Mouse (Mus musculus): ENCODE results near the gene Lef1.

Gene Lef1

DNA sequence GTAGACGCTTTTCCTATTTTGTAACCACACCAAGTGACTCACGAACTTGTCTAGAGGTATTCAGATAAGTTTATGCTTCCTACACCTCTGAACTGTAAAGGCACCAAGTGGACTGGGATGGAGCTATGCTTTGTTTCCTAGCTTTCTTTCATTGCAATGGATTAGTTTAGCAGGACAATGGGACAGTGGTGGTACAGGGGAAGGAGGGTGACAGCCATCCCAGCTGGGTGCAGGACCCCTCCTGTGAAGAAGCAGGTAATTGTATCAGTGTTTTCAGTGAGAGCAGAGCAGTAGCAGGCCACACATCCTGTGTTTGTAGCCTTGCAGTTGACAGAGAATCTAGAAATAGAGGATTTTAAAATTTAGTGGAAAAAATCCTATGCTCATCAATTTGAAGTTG is 34.0 kb downstream of the Lef1 start:
- no peak for DNase-seq

DNA sequence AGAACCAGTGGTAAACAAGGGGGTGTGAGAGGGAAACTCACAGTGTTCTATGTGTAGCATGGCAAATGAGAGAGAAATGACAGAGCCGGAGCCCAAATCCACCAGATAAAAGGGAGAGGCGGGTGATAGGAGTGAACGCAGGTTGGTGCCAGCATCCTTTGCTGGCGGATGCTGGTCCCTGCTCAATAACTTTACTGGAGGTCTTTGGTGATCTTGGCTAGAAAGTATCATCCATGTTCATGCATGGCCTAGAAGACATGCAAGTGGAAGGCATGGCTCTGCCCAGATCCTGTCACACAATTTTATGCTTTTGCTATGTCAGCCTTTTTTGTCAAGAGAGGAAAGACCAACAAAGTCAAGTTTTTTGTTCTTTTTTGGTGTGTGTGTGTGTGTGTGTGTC is 42.6 kb downstream of the Lef1 start:
- DNase-seq = no peak

DNA sequence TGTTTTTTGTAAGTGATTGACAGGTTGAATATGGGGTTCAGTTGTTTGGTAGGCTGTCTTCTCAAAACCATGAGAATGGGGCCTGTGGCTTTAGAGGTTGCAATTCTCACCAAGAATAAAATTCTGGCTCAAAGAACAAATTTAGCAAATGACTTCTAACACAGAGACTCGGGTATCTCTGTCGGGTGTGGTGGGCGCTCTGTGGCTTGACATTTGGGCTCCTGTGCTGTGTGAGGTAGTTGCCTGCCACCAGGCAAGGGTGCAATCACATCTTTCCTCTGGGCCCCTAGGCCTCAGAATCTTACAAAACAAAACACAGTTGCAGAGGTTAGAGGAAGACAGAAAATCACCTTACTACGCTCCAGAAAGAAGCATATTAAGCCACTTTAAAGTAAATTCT is 43.6 kb downstream of the Lef1 start:
- DNase-seq = no peak

DNA sequence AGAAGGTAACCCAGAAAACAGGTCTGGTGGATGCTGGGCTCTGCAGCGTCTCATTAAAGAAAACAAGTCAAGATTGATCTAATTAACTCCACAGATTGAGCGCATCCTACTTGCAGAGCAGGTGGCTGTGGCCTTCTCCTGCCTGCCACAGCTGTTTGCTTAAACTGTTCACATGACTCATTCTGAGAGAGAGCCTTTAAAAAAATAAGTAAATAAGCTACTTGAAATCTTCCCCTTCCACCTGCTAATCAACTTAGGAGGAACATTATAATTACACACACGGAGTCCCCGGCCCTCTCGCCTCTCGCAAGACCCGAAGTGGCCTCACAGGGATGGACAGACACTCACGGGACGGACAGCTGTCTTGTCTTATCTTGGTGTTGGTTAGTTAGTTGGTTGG is 44.3 kb downstream of the Lef1 start:
- no peak for DNase-seq

DNA sequence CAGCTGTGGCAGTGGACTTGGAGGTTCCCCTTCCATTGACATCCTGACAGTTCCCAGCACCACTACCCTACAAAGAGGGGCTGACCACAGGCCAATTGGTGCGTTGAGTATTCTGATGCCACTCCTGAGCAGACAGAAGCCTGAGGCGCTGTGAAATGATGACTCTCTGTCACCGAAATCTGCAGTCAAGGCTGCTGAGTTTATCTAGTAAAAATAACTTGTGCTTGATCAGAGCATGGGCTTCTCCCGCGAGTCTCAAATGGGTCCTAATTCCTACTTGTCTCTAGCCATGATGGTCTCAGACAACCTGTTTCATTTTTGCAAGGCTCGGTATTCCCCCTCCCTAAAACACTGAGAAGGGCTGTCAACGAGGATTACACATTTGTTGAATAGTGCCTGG is 44.8 kb downstream of the Lef1 start:
- DNase-seq = no peak

DNA sequence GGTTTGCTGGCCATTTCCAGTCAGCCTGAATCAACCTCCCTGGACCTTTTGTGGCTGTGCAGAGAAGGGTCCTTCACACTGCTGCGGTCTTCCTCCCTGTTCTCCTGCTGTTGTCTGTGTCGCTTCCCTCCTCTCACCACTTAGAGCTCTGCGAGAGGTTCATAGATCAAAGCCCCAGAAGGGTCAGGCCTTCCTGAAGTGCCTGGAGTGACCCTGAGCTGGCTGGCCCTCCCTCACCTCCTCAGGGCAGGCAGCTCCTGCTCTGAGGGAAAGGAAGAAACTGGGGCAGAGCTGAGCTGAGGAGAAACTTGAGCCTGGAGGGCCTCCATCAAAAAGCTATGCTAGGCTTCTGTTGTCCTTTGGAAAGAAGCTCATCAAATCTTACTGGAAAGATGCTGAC is 45.4 kb downstream of the Lef1 start:
- DNase-seq = no peak

DNA sequence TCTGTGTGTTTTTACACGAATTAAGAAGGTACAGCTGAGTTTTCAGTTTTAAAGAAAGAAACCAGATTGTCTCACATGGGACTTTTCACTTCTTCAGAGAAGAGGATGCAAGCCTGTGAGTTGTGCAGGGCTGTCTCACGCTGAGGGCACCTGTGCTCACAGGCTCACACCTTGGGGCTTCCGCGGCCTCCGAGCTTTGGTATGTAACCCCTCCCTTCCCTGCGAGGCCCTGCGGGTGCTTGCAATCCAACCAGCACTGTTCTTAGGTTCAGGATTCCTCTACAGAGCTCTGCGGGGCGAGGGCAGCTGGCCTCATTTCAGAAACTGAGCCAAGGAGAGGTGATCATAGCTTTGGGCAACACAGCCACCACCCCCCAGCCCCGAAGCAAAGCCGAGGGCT is 46.1 kb downstream of the Lef1 start:
- DNase-seq = no peak

DNA sequence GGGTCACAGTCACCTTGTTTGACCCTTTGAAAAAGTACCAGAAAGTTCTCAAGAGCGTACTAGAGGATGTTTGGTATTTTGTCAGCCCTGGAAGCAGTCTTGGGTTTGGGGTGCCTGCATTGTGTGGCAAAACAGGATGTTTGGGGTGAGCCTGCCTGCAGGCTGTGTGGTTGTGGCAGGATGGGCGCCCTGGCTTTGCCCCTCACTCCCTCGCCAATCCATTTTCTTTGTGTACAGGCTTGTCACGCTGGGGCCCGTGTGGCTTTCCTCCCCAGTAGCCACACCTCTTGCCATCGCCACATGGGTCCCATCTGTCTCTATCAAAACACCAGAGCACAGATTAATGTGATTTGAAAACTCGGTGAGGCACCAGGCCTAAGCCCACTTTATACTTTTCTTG is 47.2 kb downstream of the Lef1 start:
- no peak for DNase-seq

DNA sequence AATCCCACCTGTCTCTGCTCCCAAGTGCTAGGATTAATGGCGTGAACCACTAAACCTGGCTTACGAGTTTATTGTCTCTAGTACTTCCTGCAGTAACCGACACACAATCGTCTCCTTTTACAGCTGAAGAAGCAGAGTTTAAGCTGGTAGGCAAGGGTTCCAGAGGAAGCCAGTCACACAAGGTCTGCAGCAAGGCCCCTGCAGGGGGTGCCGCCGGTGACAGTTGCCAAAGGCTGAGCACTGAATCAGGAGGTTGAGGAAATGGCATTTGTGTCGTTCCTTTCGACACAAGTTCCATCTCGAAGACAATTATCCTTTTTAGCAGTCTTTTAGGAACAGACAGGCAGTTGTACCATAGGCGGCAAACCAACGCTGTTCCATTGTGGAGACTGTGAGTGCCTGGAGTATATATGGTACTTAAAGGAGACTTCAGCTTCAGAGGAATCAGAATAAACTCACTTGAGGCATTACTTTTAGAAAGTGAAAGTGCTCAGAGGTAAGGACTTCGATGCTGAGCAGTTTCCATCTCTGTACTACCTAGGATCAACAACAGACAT is 49.0 kb downstream of the Lef1 start:
- DNase-seq = no peak

DNA sequence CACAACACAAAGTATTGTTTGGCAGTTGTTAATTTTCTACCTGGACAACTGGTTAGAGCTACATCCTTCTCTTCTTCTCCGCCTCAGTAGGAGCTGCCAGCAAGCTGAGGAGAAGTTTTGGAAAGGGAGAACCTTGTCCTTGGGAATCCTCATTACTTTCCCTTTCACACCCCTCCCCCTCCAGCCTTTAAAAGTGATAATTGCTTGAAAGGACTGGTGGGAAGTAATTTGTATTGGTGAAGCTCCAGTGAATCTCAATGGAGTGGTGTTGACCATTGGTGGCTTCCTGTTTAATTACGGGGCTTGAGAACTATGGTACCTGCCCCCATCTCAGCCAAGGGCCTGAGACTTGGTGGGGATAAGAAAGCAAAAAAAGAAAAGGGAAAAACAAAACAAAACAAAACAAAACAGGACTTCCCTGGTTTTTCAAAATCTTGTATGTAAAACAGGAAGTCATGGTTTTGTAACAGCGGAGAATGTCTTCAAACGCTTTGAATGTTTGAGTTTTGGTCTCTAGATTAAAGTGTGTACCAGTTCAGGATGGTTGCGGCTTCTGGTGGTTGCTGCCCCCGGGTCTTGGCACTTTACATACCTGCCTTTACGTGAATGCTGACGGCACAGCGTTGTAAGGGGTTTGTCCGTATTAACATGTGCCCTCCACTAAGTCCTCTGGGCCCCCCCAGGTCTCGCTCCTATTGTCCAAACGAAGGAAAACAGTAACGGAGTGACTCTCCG is 49.8 kb downstream of the Lef1 start:
- DNase-seq = no peak

DNA sequence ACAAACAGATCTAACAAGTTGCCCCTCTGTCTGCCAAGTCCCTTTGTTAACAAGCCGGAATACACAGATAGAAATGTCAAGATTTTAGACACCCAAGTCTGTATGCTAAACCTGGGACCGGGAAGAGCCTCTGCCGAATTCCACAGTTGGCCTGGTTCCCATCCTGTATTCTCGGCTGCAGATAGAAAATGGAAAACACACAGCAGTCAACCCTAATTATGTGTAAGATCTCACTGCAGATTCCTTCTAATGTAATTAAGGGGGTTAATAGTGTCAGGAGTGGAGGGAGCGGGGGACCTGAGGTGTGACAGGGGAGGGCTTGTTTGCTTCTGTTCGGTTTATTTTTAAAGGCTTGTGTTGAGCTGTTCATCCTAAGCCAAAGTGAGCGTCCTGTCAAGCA is 50.6 kb downstream of the Lef1 start:
- DNase-seq = no peak

DNA sequence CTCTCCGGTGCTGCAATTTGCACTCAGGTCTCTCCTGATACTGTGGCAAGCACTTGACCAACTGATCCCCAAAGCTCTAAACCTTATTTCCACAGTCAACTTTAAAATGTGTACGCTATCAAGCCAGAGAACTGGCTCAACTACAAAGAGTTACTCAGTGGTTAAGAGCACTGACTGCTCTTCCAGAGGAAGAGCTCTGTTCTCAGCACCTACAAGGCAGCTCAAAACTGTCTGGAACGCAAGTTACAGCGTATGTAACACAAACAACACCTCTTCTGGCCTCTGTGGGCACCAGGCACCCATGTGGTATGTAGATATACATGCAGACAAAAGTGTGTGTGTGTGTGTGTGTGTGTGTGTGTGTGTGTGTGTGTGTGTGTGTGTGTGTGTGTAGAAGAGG is 57.5 kb downstream of the Lef1 start:
- DNase-seq = no peak

DNA sequence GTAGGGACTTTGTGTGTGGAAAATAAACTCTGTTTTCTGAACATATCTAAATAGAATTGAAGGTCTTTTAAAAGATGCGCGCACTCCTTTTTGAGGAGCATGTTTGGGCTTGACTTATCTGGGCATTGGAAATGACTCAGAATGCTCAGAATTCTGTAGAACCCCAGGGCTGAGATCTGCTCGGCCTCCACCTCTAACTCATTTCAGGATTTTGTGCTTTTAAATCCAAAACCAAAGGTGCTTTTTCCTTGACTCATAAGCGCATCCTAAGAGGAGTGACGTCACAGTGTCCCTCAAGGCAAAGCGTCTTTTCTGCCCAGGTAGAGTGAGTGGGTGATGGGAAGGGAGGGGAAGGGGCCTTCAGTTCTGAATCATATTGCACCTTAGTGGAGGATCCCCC is 58.9 kb downstream of the Lef1 start:
- DNase-seq = no peak

DNA sequence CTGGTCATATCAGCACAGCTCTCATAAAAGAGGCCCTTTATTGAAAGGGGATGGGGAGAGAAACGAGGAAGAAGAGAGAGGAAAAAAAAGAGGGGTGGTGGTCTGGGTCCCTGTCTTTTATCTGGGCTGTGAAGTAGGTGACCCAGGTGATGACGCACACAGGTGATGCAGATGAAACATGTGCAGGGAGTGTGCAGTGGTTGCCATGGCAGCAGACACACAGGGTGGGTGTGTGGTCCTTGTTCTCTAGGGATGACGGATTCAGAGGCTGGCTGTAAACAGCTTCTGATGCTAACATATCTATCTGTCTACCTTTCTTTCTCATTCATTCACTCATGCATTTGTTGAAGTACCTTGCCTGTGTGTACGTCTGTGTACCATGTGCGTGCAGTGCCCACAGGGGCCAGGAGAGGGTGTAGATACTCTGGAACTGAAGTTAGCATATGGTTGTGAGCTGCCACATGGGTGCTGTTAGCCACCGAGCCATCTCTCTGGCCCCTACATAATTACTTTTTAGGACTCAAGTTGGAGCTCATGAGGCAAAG is 59.9 kb downstream of the Lef1 start:
- no peak for DNase-seq

DNA sequence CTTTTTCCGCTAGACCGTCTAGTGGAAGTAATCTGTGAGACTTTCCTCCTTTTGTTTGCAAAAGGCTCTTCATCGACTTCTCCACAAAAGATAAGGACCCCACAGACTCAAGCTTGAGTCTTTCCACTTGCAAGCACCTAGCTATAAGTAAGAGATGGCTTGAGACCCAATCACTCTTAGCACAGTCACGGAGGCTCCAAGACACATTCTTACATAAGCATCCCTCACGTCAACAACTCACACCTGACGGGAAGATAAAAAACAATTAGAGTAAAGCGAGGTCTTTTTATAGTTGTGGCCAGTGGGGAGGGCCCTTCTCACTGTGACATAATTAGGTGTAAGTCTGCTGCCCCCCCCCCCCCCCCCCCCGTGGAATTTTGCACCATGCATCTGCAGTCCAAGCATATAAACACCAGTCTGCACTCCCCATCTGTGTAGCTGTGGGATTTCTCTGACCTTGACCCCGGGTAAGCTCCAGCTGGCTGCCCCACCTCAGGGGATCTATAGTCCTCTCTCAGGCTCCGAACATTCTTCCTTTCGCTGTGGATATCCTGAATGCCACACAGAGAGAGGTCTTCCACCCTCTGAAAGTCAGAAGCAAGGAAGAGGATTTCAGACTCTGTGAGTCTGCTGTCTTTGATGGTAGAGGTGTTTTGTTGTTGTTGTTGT is 61.2 kb downstream of the Lef1 start:
- DNase-seq = no peak

DNA sequence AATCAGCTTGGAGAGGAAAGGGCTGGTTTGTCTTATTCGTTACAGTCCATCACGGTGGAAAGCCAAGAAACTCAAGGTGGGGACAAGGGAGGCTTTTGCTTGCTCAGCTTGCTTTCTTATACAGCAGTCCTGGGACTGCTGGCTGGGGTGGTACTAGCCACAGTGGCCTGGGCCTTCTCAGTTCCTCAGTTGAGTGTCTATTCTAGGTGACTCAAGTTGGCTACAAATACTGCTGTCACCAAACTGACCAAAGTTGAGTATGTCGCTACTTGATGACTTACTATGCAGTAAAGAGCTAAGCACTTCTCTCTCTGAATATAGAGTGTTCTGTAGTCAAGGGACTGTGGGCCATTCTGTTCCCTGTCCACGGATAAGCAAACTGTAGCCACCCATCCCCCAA is 62.0 kb downstream of the Lef1 start:
- no peak for DNase-seq

DNA sequence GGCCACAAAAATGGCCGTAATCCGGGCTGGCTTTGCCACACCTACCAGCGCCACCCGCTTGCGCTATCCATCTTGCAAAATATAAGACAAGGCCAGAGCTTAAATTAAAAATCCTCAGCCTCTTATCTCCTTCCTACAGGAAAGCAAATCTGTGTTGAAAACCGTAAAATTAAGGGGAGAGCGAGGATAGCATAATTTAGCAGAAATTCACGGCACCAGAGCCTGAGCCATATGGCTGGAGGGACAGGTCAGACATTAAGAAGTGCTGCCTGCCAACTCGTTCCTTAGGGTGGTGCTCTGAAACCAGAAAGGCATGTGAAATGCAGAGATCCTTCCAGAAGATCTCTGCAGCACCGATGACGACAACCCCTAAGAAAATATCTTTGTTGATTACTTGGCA is 70.7 kb downstream of the Lef1 start:
- DNase-seq = no peak

DNA sequence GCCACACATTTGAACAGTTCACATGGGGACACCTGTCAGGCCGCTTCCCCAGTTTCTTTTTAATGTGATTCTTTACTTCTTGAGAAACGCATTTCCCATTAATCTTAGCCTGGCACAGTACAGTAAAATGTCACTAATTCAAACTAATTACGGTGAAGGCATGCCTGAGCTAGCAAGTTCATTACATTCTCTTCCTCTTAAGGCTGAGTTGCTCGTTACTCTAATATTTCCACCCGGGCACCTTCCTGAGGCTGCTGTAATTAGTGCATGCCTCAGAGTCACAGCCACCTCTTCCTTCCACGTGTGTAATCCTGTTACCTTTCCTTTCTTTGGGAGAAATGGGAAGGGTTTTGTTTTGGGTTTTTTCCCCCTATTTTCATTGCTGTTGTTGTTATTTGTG is 71.9 kb downstream of the Lef1 start:
- no peak for DNase-seq

DNA sequence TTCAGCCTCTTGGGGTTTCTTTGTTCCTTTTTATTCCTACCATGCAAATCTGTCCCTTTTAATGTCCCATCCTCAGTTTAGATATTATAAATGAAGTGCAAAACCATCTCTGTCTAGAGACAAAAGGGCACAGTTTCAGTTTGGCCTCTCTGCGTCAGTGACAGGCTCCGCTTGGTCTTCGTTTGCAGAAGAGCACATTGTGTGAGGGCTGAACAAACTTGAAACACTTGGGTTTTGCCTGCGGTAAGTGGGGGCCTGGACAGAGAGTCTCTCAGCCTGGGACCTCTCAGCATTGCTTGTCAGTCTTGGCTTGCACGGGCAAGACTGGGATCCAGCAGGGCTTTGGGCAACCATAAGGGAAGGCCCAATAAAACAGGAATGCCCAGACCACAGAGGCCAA is 75.9 kb downstream of the Lef1 start:
- no peak for DNase-seq

DNA sequence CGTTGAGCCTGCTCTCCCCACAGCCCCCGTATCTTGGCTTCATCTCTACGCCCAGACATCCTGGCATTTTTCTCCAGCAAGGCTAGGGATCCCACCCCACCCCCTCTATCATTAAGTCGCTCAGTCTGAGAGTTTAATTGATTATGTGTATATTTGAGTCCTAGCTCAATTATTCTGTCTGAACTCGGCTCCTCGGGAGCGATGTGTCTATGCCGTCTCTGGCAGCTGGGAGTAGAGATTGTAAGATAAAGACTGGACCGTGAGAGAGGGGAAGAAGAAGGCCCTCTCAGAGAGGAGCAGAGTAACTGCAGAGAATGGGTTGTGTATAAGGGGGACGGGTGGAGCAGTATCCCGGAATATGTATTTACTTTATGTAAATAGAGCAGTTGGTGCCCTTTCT is 80.0 kb downstream of the Lef1 start:
- no peak for DNase-seq

DNA sequence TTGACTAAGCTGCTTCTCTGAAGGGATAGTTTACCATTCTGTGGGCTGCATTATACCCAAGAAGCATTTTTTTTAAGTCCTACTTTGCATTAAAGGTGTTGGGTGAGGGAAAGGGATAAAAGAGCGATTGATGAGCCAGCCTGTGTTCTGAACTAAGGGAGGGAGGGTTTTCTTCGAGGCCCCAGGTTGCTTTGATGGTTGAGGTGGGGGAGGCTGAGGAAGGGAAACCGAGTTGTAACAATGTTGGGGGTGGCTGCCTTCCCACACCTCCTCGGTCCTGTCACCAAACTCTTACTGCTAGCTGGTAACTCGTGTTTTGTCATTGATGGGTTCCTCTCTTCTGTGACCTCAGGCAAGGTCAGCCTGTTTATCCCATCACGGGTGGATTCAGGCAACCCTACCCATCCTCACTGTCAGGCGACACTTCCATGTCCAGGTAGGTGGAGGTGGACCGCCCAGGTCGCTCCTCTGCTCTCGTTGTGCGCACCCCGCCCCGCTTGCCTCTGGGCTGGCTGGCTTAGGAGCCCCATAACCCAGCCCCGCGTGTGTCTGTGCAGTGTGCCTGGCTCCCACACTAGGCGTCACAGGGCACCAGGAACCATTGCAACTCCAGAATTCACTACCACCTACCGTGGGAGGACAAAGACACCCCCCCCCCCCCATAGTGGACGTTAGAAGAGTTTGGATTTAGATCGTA is 80.5 kb downstream of the Lef1 start:
- DNase-seq = no peak

DNA sequence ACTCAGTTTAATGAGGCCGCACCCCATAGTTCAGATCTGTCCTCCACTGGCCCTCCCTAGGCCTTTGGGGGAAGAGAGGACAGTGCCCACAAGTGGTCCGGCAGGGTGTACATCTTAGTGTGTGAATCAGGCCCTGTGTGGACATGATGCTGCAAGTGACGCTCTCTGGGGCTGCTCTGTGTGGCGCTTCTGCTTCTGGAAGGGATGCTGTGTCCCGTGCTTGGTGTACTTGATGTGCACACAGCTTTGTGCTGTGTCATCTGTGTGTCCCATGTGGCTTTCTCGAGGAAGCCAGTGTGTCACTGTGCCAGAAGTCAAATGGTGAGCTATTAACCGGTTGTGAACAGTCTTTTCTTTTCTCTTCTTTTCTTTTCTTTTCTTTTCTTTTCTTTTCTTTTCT is 81.2 kb downstream of the Lef1 start:
- no peak for DNase-seq

DNA sequence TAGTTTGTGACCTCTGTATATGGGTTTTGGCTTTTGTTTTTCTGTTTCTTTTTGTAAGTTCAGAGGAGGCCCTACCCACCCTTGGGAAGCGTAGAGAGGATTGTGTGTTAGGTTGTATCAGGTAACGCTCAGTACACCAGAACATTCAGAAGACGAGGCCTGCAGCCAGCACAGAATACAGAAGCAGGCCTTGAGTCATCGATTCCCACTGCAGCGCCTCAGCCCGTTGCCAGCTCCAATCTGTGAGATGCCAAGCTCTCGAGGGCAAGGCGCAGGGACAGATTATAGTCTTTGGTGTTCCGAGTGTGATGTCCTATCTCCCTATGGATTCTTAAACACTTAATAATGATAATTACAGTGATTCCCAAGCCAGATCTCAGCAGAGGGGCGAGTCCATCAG is 85.8 kb downstream of the Lef1 start:
- no peak for DNase-seq

DNA sequence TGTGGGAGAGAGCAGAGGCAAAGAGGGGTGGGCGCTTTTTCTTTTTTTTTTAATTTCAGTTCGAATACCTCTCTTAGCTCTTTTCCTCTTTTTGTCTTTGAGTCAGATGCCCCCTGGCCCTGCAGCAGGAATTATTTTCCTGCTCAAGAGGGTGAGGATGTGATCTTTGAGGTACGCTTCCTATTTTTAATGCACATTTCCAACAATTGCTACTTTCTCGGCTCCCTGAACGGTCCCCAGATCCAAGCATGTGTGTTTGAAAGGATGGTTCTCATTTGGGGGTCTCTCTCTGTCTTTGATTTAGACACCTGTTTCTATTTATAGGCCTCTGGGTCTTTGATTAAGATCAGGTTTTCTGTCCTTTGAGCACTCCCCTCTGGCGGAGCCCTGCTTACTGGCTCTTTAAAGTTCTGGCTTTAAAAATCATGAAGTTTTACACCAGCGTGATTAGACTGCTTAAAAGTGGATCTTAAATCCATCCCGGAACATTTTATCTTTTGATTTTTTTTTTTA is 86.3 kb downstream of the Lef1 start:
- no peak for DNase-seq

Data from layer of hippocampus, adult 9-11 months (tissue).